Mouse (Mus musculus): ENCODE measurements around the gene Uqcr11.
A peak's percentile ranks its signal among the peaks of the same experiment; 100 is the strongest.

Uqcr11 gene

DNA sequence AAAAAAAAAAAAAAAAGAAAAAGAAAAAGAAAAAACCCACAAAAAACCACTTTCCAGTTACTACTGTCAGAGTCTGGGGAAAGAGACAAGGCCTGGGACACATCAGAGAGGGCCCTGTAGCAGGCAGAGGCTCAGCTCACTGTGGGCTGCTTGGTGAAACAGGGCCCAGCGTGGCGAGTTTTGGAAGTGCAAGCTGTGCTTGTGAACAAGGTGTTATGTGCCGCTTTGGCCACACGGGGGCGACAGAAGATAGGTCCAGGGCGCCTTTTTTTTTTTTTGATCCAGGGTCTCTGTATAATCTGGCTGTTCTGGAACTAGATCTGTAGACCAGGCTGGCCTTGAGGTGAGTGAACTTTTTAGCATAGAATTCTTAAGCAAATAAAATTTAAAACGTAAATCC is 30.5 kb downstream of the Uqcr11 start:
- peak; percentile 72 for ATAC-seq (ENCODE audit: low TSS enrichment)

DNA sequence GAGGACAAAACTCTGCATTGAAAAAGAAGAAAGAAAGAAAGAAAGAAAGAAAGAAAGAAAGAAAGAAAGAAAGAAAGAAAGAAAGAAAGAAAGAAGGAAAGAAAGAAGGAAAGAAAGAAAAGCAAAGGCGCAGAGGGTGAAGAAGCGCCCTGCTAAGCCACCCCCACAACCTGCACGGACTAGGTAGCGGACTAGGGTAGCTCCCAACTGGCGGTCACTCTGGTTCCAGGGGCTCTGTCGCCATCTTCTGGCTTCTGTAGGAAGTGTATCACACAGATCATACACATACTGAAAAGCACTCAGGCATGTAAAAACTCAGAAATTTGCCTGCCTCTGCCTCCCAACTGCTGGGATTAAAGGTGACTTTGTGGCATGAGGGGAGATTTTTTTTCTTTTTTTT is 32.6 kb downstream of the Uqcr11 start:
- no peak for ATAC-seq (ENCODE audit: low TSS enrichment)

DNA sequence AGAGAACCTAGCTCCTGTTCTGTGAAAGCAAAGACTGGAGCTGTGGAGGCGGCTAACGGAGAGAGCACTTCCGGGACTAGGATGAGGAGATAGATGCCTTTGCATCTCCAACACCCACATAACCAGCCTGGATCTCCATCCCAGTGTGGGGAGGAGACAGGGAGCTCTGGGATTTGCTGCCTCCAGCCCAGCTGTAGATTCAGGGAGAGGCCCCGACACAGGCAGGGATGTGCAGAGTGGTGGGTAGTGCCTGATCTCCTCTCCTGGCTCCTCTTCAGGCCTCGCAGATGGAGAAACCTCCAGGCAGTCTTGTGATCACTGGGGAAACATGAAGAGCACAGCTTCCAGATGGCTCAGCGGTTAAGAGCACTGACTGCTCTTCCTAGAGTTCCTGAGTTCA is 33.9 kb downstream of the Uqcr11 start:
- peak; percentile 81 for ATAC-seq (ENCODE audit: low TSS enrichment)

DNA sequence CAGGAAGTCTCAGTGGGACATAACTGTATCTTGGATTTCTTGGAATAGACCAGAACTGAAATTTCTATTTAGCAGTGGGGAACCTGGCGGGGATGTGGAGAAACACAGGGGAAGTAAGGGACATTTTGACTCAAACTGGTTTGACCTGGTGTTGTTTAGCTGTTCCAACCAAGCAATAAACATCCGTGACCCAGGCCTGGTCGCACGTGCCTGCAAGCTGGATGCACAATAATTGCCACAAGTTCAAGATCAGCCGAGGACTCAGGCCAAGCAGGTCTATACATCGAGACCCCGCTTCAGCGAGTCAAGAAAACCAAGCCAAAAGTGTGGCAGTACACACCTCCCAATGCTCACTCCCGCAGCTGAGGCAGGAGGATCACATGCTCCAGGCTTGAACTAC is 34.6 kb downstream of the Uqcr11 start:
- no peak for ATAC-seq (ENCODE audit: low TSS enrichment)

DNA sequence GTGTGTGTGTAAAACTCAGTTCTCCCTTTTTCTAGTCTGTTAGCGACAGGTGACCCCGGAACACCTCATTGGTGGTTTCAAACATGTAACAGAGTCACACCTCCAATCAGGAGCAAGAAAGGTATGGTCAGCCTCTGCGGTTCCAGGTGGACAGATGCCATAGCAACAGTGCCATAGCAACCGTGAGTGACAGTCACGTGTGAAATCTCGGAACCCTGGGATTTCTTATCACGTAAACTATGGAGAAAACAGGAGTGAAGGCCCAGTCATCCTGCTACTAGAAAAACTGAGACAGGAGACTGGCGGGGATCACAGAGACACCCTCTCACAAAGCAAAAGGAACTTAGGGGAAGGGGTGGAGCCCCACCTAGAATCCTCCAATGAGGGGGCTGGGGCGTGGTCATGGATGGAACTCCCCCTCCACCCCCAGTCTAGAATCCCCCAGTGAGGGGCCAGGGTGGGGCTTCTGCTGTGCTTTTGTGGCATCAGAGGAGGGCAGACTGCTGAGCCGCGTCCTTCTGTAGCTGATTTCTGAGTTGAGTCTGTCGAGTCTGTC is 35.1 kb downstream of the Uqcr11 start:
- ATAC-seq (ENCODE audit: low TSS enrichment), result peak; percentile 43; the same call in 1 of the 2 replicates

DNA sequence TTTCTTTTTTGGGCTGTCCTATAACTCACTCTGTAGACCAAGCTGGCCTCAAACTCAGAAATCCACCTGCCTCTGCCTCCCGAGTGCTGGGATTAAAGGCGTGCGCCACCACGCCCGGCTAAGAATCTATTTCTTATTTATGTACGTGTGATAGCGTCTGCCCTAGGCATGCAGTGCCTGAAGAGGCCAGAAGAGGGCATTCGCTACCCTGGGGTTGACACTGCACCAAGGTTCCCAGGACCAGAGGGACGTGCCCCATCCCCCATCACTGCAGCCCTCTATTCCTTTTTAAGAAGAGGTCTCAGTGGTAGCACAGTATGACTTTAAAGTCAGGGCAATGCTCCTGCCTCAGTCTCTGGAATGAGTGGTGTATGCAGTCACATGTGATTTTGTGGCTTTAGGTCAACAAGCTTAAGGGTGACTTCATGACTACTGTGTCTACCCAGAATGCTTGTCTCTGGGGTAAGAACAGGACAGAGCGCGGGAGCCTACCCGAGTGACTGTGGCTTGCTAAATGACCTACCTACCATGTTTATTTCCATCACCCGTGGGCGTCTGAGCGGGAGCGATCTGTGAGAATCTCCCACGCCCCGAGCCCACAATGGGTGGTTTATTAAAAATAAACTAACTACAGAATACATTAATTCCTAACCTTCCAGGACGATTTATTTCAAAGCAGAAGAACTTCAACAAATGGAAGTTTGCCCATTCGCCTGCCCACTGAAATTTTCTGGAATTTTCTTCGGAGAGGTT is 36.5 kb downstream of the Uqcr11 start:
- 0 out of 2 replicates have a peak, but pooled peaks have one; percentile 41 for ATAC-seq (ENCODE audit: low TSS enrichment)

DNA sequence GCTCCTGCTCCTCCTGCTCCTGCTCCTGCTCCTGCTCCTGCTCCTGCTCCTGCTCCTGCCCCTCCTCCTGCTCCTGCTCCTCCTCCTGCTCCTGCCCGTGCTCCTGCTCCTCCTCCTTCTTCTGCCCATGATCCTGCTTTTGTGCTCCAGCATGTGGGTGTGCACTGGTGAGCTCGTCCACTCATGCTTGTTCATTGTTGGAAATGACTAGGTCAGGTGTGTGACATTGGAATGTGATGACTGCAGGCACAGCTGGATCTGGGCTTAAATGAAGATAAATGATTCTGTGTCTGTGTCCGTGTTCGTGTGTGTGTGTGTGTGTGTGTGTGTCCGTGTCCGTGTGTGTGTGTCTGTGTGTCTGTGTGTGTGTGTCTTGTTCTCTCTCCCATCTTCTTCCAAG is 38.2 kb downstream of the Uqcr11 start:
- no peak for ATAC-seq (ENCODE audit: low TSS enrichment)

DNA sequence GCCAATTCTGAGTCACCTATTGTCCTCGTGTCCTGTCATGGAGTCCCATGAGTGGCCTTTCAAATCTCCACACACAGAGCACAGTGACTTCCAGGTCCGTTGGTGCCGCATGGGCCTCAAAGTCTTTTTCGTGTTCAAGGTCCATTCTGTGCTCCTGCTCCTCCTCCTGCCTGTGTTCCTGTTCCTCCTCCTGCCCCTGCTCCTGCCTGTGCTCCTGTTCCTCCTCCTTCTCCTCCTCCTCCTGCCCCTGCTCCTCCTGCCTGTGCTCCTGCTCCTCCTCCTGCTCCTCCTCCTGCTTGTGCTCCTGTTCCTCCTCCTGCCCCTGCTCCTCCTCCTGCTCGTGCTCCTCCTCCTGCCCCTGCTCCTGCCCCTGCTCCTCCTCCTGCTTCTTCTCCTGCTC is 38.7 kb downstream of the Uqcr11 start:
- no peak for ATAC-seq (ENCODE audit: low TSS enrichment)

DNA sequence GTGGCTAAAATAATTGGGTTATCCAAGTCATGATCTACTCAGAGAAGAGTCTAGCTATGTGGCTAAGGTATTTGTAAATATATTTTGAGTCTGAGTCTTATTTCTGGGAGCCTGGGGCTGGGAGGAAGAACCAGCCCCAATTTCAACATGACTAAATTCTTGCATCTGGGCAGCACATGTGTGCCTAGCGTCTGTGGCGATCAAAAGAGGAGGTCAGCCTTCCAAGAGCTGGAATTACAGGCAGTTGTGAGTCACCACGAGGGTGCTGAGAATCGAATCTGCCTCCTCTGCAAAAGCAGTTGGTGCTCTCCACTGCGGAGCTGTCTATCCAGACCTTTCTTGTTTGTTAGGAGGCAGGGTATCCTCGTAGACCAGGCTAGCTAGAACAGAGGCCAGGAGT is 40.9 kb downstream of the Uqcr11 start:
- ATAC-seq (ENCODE audit: low TSS enrichment), result no peak

DNA sequence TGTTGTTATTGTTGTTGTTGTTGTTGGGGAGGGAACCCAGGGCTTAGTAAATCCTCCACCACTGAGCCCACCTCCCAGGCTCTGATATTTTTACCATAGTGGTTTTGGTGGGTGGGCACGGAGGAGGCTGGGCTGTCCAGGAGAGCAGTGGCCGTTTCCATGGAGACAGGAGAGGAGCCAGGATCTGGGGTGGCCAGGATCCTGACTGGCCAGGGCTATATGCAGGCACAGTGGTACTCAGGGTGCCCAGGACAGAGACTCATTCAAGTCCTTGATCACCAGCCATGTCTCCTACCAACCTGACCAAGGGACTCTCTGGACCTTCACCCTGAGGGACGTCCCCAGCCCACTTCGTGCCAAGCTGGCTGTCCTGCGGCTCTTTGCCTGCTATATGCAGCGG is 42.9 kb downstream of the Uqcr11 start:
- ATAC-seq (ENCODE audit: low TSS enrichment), result no peak

DNA sequence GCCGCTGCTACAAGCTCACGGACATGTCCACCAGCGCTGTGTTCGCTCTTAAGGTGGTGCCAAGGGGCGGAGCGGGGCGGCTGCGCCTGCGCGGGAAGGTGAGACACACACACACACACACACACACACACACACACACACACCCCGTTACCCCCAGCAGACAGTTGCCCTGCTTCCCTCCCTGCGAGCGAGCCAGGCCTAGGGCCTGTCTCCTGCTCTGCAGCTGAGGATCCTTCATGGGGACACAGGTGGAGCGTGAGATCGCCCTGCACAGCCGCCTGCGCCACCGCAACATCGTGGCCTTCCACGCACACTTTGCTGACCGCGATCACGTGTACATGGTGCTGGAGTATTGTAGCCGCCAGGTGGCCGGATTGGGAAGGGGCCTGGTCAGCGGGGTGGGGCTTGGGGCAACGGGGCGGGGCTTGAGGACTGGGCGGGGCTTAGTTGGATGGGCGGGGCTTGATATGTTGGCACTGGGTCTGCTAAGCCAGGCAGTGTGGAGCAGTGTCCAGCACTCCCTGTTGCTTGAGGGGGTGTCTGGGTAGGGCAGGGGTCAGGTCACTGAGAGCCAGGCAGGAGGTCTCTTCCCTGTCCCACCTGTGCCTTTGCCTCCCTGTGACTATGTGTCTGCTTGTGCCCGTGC is 48.5 kb downstream of the Uqcr11 start:
- no peak for ATAC-seq (ENCODE audit: low TSS enrichment)

DNA sequence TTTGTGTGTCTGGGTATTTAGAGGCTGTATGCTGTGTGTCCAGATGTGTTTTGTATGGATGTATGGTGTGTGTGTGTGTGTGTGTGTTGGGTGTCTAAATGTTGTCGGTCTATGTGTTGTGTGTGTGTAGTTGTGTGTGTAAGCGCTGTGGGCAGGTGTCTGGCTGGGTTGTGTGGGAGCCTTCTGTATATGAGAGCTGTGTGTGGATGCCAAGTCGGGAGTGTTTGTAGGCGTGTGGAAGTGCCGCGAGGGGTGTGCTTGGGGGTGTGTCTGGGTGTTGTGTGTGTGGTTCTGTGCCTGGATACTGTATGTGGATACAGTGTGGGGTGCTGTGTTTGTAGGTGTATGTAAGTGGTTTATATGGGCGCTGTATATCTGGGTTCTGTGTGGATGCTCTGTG is 49.3 kb downstream of the Uqcr11 start:
- ATAC-seq (ENCODE audit: low TSS enrichment), result peak; percentile 77

DNA sequence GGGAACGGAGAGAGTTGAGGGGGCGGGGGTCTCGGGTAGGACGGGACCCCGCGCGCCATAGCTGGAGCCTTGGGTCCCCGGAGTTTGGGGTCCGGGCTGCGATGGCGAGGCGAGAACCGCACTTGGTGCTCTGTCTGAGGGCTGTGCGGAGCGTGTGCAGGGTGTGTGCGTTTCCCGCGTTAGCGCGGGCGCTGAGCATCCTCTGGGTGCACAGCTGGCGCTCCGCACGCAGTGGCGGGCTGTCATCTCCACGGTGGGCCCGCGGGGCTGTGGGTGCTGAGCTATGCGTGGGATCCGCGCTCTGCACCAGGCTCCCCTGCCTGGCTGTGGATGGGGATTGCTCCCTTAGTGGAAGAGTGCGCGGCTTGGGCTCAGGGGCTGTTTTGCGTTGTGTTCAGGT is 49.9 kb downstream of the Uqcr11 start:
- peak; percentile 28; the same call in 1 of the 2 replicates for ATAC-seq (ENCODE audit: low TSS enrichment)

DNA sequence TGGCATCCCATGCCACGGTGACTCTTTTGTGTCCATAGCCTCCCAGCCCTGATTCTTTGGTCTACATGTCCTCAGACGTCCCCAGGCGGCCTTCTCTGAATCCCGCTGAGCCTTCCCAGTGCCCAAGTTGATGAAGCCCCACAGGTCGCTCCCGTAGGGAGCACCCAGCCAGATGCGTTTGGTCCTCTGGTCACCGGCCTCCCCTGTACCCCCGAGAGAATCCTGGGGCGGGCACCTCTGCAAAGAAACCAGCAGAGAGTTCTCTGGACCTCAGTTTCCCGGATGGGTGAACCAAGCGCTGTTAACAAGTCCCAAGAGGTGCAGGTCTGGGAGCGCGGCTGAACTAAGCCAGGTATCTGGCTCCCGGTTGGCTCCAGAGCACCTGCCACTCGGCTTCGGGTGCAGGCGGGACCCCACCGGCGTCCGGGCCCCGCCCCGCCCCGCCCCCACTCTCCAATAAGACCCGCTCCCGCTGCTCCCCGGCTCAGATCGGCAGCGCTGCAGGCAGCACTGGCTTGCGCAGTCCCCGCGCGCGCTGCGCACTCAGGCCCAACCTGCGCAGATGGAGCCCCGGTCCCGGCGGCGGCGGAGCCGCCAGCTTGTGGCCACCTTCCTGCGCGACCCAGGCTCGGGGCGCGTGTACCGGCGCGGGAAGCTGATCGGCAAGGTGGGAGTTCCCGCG is 50.5 kb downstream of the Uqcr11 start, which contains the start of gene Plk5:
TSS of gene Plk5 (plus strand) at position 459 of the 682 bp plus-strand sequence.
- ATAC-seq (ENCODE audit: low TSS enrichment), result no peak

DNA sequence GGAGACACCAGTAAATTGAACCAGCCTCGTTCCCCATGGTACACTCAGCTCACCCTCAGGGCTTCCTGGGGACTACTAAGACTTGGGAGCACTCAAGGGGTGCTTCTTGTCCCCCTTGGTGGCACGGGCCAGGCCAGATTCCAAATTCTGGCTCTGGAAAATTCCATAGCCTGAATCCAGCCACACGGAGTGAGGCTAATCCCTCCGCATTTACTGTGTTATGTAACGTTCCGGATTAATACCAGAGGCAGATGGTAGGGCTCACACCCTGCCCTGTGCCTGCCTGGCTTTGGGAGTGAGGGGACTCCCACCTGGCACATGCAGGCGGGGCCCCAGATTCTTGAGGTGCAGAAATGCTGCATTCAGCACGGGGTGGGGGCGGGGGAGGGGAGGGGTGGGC is 51.2 kb downstream of the Uqcr11 start:
- no peak for ATAC-seq (ENCODE audit: low TSS enrichment)

Data from frontal cortex, adult (tissue).